Mouse (Mus musculus): ENCODE results near the gene Lrg1. TPM values are rescaled to one million over a fixed set of nuclear protein-coding genes. Genes with fewer than 3 reads are reported as not detected.
A peak's percentile ranks its signal among the peaks of the same experiment; 100 is the strongest.
"Not testable (repeated sequence)": the region's sequence is repeated elsewhere in the genome, so short reads cannot be mapped to it uniquely, and the experiment has no call there.

Gene Lrg1
- total RNA-seq, 2 experiments from 2014 or later = 17.6 to 23.9 TPM

DNA sequence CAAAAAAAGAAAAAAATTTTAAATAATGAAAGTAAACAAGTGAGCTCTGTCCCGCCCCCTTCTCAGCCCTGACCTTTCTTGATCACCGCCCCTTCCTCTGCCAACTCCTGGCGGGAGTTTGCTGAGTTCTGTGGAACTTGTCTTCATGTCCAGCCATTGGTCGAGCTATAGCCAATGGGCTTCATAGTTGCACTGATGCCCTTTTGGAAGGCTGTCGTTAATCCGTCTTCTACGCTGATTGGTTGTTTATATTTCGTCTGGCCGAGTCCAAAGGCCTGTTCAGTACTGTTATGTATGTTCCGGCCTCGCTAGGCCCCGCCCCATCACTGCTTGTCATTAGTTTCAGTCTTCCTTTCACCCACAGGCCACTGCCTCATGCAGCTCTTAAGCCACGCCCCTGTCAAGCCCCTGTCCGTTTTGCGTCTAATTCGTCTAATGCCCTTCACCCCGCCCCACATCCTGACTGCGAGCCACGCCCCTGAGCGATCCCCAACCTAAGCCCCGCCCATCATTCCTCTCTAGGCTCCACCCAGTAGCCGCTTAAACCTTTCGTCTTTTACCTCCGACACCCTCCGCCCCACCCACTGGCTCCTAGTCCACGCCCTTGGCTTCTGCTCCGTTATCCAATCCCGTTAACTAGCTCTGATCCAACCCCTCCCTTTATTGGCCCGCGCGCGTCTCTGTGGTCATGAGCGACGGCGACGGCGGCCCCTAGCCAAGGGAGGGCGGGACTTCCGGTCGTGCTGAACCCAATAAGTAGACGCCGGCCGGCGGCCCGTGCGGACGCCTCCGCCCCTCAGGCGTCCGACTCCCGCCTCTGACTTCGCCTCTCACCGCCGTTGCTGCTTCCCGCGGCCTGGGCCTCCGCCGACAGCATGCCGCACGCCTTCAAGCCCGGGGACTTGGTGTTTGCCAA is 42.7 kb downstream of the Lrg1 start, which contains the start of gene Hdgfl2:
Hdgfl2 (plus strand) TSS at position 755 of the 916 bp plus-strand sequence.
- peak; percentile 71 for ATAC-seq (ENCODE audit: poor library complexity, severe bottlenecking)

DNA sequence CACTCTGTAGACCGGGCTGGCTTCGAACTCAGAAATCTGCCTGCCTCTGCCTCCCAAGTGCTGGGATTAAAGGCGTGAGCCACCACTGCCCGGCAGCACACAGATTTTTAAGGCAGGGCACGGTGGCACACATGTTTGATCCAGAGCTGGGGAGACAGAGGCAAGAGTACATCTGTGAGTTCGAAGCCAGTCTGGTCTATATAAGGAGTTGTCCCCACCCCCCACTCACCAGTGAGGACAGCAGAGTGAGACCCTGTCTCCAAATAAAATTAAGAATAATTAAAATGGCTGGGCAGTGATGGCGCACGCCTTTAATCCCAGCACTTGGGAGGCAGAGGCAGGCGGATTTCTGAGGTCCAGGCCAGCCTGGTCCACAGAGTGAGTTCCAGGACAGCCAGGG is 43.4 kb downstream of the Lrg1 start:
- not testable (repeated sequence) for ATAC-seq (ENCODE audit: poor library complexity, severe bottlenecking)

DNA sequence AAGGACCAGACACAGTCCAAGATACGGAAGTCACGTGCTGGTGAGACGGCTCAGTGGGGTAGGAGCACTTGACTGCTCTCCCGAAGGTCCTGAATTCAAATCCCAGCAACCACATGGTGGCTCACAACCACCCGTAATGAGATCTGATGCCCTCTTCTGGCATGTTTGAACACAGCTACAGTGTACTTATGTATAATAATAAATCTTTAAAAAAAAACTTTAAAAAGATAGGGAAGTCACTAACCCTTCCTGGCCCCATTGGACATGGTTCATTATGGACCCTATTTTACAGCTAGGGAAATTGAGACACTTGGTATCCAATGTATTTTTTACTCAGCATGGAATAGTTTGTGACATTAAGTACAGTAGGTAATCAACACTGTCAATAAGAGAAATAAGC is 44.3 kb downstream of the Lrg1 start:
- no peak for ATAC-seq (ENCODE audit: poor library complexity, severe bottlenecking)

DNA sequence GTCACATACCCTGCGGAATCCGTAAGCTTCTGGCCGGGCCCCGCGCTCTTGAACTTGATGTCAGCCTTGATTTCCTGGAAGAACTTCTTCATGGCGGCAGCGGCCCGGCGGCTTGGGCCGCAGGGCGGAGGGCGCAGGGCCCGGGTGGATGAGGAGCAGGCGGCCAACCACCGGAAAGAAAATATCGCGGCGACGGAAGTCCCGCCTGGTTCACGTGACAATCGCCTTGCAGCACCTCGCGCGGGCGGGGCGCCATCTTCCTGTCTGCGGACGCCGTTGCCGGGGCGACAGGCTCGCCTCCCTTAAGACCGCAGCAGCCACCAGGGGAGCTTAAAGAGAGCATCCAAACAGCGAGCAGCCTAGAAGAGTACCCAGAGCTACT is 47.0 kb downstream of the Lrg1 start, which contains the start of gene Ubxn6:
Ubxn6 (minus strand) TSS at position 202 of the 382 bp plus-strand sequence.
- peak; percentile 52 for ATAC-seq (ENCODE audit: poor library complexity, severe bottlenecking)

DNA sequence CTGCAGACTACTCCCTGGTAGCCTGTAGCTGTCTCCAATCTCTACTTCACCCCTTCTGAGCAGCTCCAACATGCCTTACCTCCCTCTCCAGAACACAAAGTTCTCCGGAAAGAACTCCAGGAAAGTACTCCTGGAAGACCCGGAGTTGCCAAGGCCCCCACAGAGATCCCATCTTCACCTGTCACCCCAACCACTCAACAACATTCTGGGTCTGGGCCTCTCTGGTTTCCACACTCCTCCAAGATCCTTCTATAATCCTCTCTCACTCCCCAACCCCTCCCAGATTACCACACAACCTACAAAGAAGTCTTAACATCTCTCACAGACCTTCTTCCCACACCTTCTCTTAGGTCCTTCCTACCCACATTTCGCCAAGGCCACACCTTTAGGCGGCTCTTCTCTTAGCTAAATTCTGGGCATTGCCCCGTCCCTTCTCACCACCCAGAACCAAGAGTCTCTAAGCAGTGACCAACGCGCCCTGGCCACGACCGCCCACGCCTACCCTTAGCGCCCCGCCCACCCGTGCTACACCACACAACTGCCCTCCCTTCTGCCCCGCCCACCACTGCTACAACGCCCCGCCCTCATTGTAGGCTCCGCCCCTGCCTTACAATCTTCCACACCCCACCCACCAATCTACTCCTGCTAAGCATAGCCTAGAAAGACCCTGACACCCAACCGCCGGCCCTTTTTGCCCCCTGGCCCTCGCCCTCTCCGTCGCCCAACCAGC is 47.5 kb downstream of the Lrg1 start:
- ATAC-seq (ENCODE audit: poor library complexity, severe bottlenecking) = peak; percentile 36

DNA sequence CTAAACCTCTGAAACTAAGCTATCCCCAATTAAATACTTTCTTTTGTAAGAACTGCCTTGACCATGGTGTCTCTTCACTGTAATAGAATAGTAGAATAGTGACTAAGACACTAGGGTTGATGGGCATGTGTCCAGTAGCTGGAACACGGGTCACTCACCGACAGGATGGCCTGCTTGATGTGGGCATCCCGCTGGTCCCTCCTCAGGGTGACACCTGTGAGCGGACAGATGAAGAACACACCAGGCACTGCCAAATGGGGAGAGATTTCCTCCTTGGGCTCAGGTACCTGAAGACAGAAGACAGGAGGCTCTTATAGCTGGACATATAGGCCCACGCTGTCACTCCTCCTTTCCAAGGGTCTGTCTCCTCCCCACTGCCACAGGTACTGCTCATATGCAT is 49.6 kb downstream of the Lrg1 start:
- ATAC-seq (ENCODE audit: poor library complexity, severe bottlenecking) = no peak

DNA sequence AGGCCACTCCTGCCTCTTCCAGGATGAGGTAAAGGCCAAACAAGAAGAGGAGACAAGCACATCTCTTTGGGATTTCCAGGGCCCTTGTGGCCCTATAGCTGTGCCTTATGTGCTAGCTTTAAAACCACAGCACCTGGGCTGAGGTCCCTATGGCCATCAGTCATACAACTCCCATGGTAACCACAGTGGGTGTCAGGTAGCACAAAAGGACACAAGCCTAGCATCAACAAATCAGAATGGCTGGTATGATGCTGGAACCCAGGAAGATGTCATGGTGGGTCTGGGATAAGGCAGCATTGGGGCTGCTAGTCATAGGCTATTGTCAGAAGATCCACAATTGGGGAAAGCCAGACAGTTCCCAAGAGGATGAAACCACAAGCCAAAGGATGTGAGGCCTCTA is 50.7 kb downstream of the Lrg1 start:
- no peak for ATAC-seq (ENCODE audit: poor library complexity, severe bottlenecking)

Other genes with a start within 250 kb of the Lrg1 start
- gene Zfp119a, start 243.1 kb downstream of the Lrg1 start, total RNA-seq (2015) = 8.7 and 9.9 TPM in 2 replicates
- 7.4 and 8.1 TPM in 2 replicates for gene Zfp119a, start 243.1 kb downstream of the Lrg1 start, total RNA-seq (2017)
- 20.7 and 21.0 TPM in 2 replicates for gene Zfp959, start 229.9 kb downstream of the Lrg1 start, total RNA-seq (2015)
- gene Zfp959, start 229.9 kb downstream of the Lrg1 start, total RNA-seq (2017) = 8.9 and 10.6 TPM in 2 replicates
- gene Zfp119b, start 172.5 kb downstream of the Lrg1 start, total RNA-seq (2015) = 9.1 and 12.0 TPM in 2 replicates
- gene Zfp119b, start 172.5 kb downstream of the Lrg1 start, total RNA-seq (2017) = 4.6 and 7.0 TPM in 2 replicates
- gene Ebi3, start 169.4 kb downstream of the Lrg1 start, total RNA-seq (2015) = 31.8 and 36.1 TPM in 2 replicates
- 16.6 and 34.0 TPM in 2 replicates for gene Ebi3, start 169.4 kb downstream of the Lrg1 start, total RNA-seq (2017)
- gene Yju2, start 162.9 kb downstream of the Lrg1 start, total RNA-seq (2015) = 6.3 and 10.9 TPM in 2 replicates
- gene Yju2, start 162.9 kb downstream of the Lrg1 start, total RNA-seq (2017) = 14.7 and 17.1 TPM in 2 replicates
- not detected in 2 replicates for gene Shd, start 151.5 kb downstream of the Lrg1 start, total RNA-seq (2015)
- gene Shd, start 151.5 kb downstream of the Lrg1 start, total RNA-seq (2017) = 0.88 TPM in 1 of 2 replicates, not detected in the other
- not detected in 2 replicates for gene Fsd1, start 135.5 kb downstream of the Lrg1 start, total RNA-seq (2015)
- not detected in 2 replicates for gene Fsd1, start 135.5 kb downstream of the Lrg1 start, total RNA-seq (2017)
- 0.25 and 0.62 TPM in 2 replicates for gene Stap2, start 116.4 kb downstream of the Lrg1 start, total RNA-seq (2015)
- gene Stap2, start 116.4 kb downstream of the Lrg1 start, total RNA-seq (2017) = 0.22 and 0.24 TPM in 2 replicates
- gene Mpnd, start 116.3 kb downstream of the Lrg1 start, total RNA-seq (2015) = 23.2 and 28.6 TPM in 2 replicates
- gene Mpnd, start 116.3 kb downstream of the Lrg1 start, total RNA-seq (2017) = 95.5 and 112 TPM in 2 replicates
- 21.7 and 22.3 TPM in 2 replicates for gene Sh3gl1, start 85.4 kb downstream of the Lrg1 start, total RNA-seq (2015)
- gene Sh3gl1, start 85.4 kb downstream of the Lrg1 start, total RNA-seq (2017) = 28.4 and 35.0 TPM in 2 replicates
- 8.1 and 9.6 TPM in 2 replicates for gene Chaf1a, start 81.6 kb downstream of the Lrg1 start, total RNA-seq (2015)
- 18.3 and 22.2 TPM in 2 replicates for gene Chaf1a, start 81.6 kb downstream of the Lrg1 start, total RNA-seq (2017)
- 12.9 and 13.2 TPM in 2 replicates for gene Ubxn6, start 47.0 kb downstream of the Lrg1 start, total RNA-seq (2015)
- gene Ubxn6, start 47.0 kb downstream of the Lrg1 start, total RNA-seq (2017) = 17.0 and 30.7 TPM in 2 replicates
- 14.9 and 17.9 TPM in 2 replicates for gene Hdgfl2, start 42.4 kb downstream of the Lrg1 start, total RNA-seq (2015)
- gene Hdgfl2, start 42.4 kb downstream of the Lrg1 start, total RNA-seq (2017) = 43.4 and 52.8 TPM in 2 replicates
- gene Plin4, start 12.2 kb downstream of the Lrg1 start, total RNA-seq (2015) = 0.09 TPM in 2 replicates
- 0.18 TPM in 1 of 2 replicates, not detected in the other for gene Plin4, start 12.2 kb downstream of the Lrg1 start, total RNA-seq (2017)
- 0.18 TPM in 1 of 2 replicates, not detected in the other for gene Plin5, start 4.4 kb downstream of the Lrg1 start, total RNA-seq (2015)
- gene Plin5, start 4.4 kb downstream of the Lrg1 start, total RNA-seq (2017) = 0.45 TPM in 1 of 2 replicates, not detected in the other
- gene Sema6b, start 18.3 kb upstream of the Lrg1 start, total RNA-seq (2015) = 1.5 TPM in 2 replicates
- 2.0 and 2.7 TPM in 2 replicates for gene Sema6b, start 18.3 kb upstream of the Lrg1 start, total RNA-seq (2017)
- 4.3 and 4.4 TPM in 2 replicates for gene Tnfaip8l1, start 40.5 kb upstream of the Lrg1 start, total RNA-seq (2015)
- gene Tnfaip8l1, start 40.5 kb upstream of the Lrg1 start, total RNA-seq (2017) = 3.2 and 4.8 TPM in 2 replicates
- 27.0 and 32.5 TPM in 2 replicates for gene Mydgf, start 61.9 kb upstream of the Lrg1 start, total RNA-seq (2015)
- 25.7 and 29.1 TPM in 2 replicates for gene Mydgf, start 61.9 kb upstream of the Lrg1 start, total RNA-seq (2017)
- 25.4 and 26.2 TPM in 2 replicates for gene Dpp9, start 96.9 kb upstream of the Lrg1 start, total RNA-seq (2015)
- gene Dpp9, start 96.9 kb upstream of the Lrg1 start, total RNA-seq (2017) = 17.3 and 18.1 TPM in 2 replicates
- 10.2 and 11.8 TPM in 2 replicates for gene Fem1a, start 134.8 kb upstream of the Lrg1 start, total RNA-seq (2015)
- gene Fem1a, start 134.8 kb upstream of the Lrg1 start, total RNA-seq (2017) = 15.7 and 16.9 TPM in 2 replicates
- gene Ticam1, start 154.8 kb upstream of the Lrg1 start, total RNA-seq (2015) = 14.3 and 15.0 TPM in 2 replicates
- 6.0 and 6.1 TPM in 2 replicates for gene Ticam1, start 154.8 kb upstream of the Lrg1 start, total RNA-seq (2017)
- 7.1 and 9.1 TPM in 2 replicates for gene Plin3, start 170.9 kb upstream of the Lrg1 start, total RNA-seq (2015)
- gene Plin3, start 170.9 kb upstream of the Lrg1 start, total RNA-seq (2017) = 28.3 and 29.2 TPM in 2 replicates
- not detected in 2 replicates for gene Arrdc5, start 178.3 kb upstream of the Lrg1 start, total RNA-seq (2015)
- gene Arrdc5, start 178.3 kb upstream of the Lrg1 start, total RNA-seq (2017) = not detected in 2 replicates
- 39.3 and 52.3 TPM in 2 replicates for gene Uhrf1, start 181.3 kb upstream of the Lrg1 start, total RNA-seq (2015)
- gene Uhrf1, start 181.3 kb upstream of the Lrg1 start, total RNA-seq (2017) = 83.7 and 101 TPM in 2 replicates
- 8.0 and 10.8 TPM in 2 replicates for gene Kdm4b, start 204.1 kb upstream of the Lrg1 start, total RNA-seq (2015)
- 6.7 and 7.1 TPM in 2 replicates for gene Kdm4b, start 204.1 kb upstream of the Lrg1 start, total RNA-seq (2017)

All from megakaryocyte, adult 5-6 weeks (primary cell).